Mouse (Mus musculus) left cerebral cortex, adult 2 months (tissue): ENCODE data around the gene C2cd6. TPM values are rescaled to one million over a fixed set of nuclear protein-coding genes. Genes with fewer than 3 reads are reported as not detected.

Source experiments
- DNase-seq, 2 experiments: peaks; one replicate each; pipeline ENCODE4 v3.0.0; 2021 to 2022; ENCODE audit warnings: low spot score in 2 of 2, mixed read lengths in 1 of 2; ENCODE audit errors: extremely low spot score in 1 of 2
- H3K27ac ChIP-seq: fragments of 200-600 bp; 2 replicates; pipeline ENCODE4 v1.8.1; 2022
- H3K4me3 ChIP-seq: fragments of 200-600 bp; 2 replicates; pipeline ENCODE4 v1.8.1; 2022
- CTCF ChIP-seq: fragments of 200-600 bp; IDR thresholded peaks from 2 replicates; pipeline ENCODE4 v1.8.1; 2022; ENCODE audit warnings: antibody characterized with exemption, mild to moderate bottlenecking, moderate library complexity
- intact Hi-C: fragments of 180-260 bp; cut with DNase I; formaldehyde crosslinking; loops from one replicate; pipeline ENCODE4 v1.15.1; 2025
- long read RNA-seq, 2 experiments: library from polyadenylated mRNA; stranded (forward); transcript quantifications; one replicate each; pipeline ENCODE4 v2.0.0; 2021; ENCODE audit warnings: borderline mapping rate in 2 of 2
- total RNA-seq, 2 experiments: library from RNA; stranded (reverse); gene quantifications; 2 replicates each; pipeline ENCODE4 v1.2.3; 2021

C2cd6 gene
- total RNA-seq: not detected
- long read RNA-seq, experiment 1: 0 reads
- long read RNA-seq, experiment 2: 0 reads

DNA sequence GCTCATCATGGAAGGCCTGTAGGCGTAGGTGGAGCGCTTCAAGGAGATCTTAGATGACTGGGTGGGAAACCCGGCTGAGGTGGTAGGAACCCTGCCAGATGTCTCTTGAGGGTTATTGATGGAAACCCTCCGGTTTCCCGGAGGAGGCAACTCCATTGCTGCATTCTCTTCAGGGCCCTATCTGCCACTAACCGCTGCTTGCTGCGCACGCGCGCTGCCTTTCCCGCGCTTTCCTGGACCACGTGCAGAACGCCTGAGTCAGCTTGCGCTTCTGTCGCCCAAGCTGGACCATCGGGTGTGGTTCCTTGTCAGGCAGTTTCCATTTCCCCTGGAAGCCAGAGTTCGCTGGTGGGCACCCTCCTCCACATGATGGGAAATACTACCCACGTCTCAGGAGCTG lies at the start of gene C2cd6:
Gene C2cd6 (minus strand): TSS at position 196 of the 400 bp plus-strand sequence.
- no peak within 1 kb of the TSS for H3K4me3 ChIP-seq
- DNase-seq: no peak
- no peak for TF ChIP-seq CTCF
- no peak within 1 kb of the TSS for H3K27ac ChIP-seq
- intact Hi-C loops: no loop called here

DNA sequence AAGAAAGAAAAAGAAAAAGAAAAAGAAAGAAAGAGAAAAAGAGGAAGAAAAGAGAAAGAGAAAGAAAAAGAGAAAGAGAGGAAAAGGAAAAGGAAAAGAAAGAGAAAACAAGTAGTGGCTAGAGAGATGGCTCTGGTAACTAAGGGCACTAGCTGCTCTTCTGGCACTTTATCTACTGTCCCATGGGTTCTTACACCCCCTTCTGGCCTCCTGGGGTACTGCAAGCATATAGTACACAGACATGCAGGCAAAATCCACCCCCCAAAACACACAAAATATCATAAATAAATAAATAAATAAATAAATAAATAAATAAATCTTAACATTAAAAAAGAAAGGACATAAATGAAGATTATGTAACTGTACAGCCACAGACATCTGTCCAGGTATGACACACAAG lies 48.1 kb upstream of the C2cd6 start:
- Histone ChIP-seq H3K4me3 (no peak overlapping the region), H3K27ac (no peak overlapping the region)
- intact Hi-C loops: loop anchor here (5.0 kb wide), 3 partner anchors 71 to 371 kb away; no protein-coding TSS in a partner anchor
- DNase-seq: no peak
- peak; percentile 59 for TF ChIP-seq CTCF

DNA sequence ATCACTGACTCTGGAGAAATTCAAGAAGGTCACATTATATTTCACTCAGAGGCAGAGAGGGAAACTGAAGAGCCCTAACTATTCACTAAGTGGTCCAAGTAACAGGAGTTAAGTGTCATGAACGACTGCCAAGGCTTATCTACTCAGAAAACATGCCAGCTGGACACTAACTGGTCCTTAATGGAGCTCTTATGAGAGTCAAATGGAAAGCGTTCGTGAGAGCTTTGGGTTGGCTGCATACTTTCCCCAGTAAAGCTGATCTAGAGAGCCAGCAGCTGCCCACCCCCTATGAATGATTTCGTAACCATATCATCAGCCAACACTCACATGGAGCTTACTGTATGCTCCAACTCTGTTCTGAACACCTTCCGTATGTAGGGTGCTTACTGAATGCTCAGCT lies 39.7 kb upstream of the C2cd6 start:
- no peak for TF ChIP-seq CTCF
- Histone ChIP-seq H3K4me3 (no peak overlapping the region), H3K27ac (no peak overlapping the region)
- intact Hi-C loops: no loop called here
- DNase-seq: no peak

DNA sequence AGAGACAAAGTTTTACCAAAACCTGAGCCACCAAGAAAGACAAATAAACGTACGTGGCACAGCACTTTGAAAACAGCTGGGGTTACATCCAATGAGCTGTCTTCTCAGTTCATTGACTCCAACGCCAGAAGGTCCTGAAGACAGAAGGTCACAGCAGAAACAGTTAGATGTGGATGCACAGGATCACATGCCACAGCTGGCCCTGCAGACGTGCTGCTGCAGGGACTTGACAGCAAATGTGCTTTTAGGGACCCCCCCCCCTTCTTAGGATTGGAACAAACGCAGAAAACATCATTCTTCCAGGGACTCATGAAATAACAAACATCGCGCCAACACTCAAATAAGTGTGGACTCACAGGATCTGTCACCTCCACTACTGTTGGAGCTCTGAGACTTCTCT lies 34.2 kb upstream of the C2cd6 start:
- TF ChIP-seq CTCF: no peak
- intact Hi-C loops: no loop called here

DNA sequence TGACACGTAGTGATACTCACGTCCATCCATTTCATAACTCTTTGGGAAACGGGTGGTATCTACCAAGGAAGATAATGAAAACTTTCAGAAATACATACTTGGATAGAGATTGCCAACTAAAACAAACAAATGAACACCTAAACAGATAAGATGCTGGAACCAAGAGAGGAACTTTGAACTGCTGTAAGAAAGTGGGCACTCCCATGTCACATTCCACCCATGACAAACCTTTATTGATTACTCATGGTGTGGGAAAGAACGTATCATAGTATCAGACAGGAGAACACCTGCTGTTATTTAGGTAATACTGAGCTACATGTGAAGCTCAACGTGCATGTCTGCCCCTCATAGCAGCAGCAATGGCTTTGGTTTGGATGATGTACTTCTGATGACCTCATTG lies 30.9 kb upstream of the C2cd6 start:
- no peak for DNase-seq
- no peak overlapping the region for H3K27ac ChIP-seq
- no peak for TF ChIP-seq CTCF
- H3K4me3 ChIP-seq: no peak overlapping the region
- intact Hi-C loops: no loop called here

More for the DNA sequence above, 34.2 kb upstream of the C2cd6 start:
- DNase-seq: no peak
- no peak overlapping the region for H3K27ac ChIP-seq
- H3K4me3 ChIP-seq: no peak overlapping the region

DNA sequence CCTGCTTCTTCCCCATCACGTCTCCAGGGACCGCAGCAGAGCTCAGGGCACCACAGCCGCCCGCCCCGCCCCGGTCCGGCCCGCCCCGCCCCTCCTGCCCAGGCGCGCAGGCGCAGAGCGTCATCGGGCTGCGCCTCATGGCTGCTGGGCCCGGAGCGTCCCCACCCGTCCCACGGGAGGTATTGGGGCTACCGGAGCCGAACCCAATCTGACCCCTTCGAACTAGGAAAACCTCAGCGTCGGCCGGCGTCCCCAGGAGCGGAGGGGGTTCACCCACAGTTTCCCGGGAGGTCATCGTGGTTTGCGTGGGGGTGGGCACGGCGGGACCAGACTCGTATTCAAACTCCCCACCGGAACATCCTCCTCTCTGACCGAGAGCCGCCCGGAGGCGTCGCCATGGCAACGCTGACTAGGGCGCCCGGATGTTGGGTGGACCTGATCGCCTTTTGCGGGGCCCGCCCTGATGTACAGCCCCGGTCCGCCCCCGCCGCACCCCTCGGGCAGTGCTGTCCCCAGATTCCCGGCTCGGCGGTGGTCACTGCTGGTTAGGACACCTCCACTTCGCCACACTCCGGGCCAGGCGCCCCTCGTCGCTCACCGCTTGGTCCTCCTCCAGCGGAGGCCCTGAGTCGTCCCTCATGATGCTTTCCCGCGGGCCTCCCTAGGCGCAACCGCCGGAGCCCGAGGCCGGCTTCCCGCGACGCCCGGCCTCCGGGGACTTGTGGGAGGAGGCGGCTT lies 25.2 kb upstream of the C2cd6 start, which contains the start of gene Tmem237:
Gene Tmem237 (minus strand): TSS at position 689 of the 738 bp plus-strand sequence.
- DNase-seq: peak; percentile 93 to 94
- intact Hi-C loops: loop anchor here (2.0 to 10.0 kb wide), 5 partner anchors 43 to 205 kb away; partner anchors contain the start of genes Als2, Mpp4, Stradb and Trak2
- TF ChIP-seq CTCF: no peak
- H3K4me3 ChIP-seq: peak within 1 kb of the TSS; percentile 93
- H3K27ac ChIP-seq: peak within 1 kb of the TSS; percentile 93

DNA sequence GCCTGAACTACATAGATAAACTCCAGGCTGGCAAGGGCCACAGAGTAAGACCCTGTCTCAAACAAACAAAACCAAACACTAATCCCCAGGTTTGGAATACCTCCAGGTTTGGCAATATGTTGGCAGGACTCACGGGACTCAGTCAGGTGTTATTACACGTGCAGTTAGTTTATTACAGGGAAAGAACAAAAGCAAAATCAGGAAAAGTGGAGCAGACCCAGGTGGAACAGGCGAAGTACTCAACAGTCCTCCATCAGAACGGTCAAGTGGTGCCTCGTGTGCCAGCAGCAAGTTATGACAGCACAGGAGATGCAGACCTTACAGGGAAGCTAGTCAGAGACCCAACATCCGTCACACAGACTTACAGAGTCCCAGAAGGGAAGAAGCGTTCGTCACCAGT lies 15.8 kb upstream of the C2cd6 start:
- intact Hi-C loops: loop anchor here (10.0 kb wide), 1 partner anchor 196 kb away; no protein-coding TSS in a partner anchor
- TF ChIP-seq CTCF: no peak
- Histone ChIP-seq H3K27ac (no peak overlapping the region), H3K4me3 (no peak overlapping the region)
- DNase-seq: no peak

DNA sequence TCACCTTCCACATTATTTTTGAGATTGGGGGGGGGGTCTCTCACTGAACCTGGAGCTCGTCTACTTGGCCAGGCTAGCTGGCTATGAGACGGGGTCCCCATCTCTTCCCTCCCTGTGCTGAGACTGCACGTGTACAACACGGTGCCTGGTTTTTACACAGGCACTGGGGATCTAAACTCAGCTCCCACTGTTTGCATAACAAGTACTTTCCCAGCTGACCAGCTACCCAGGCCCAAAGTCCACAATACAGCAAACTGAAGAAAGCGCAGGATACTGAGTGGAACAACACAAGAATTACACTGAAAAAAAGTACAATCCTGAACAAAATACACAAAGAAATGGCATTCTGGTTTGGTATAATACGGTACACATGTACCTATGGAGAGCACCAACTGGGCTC lies 7.4 kb upstream of the C2cd6 start:
- intact Hi-C loops: no loop called here

DNA sequence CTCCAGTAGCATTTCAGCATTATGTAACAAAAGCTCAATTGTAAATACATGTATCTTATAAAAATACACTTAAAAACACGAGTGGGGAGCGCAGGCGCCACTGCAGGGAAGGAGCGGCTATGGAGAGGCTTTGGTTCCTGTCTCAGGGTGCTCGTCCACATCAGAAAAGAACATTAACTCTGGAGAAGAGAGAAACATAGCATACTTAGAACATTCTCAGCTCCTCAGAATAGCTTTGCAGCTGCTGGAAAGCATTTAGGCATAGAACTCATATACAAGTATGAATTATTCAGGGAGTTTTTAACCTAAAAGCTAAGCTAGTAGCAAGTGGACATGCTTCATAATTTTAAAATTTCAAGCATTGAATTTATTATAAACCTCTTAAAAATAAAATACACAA lies 6.3 kb upstream of the C2cd6 start:
- H3K4me3 ChIP-seq: no peak overlapping the region
- DNase-seq: no peak
- H3K27ac ChIP-seq: 0 out of 2 replicates have a peak overlapping the region, but pooled peaks have one; percentile 26
- no peak for TF ChIP-seq CTCF
- intact Hi-C loops: no loop called here

More for the DNA sequence above, 7.4 kb upstream of the C2cd6 start:
- Histone ChIP-seq H3K27ac (no peak overlapping the region), H3K4me3 (no peak overlapping the region)
- no peak for DNase-seq
- no peak for TF ChIP-seq CTCF

DNA sequence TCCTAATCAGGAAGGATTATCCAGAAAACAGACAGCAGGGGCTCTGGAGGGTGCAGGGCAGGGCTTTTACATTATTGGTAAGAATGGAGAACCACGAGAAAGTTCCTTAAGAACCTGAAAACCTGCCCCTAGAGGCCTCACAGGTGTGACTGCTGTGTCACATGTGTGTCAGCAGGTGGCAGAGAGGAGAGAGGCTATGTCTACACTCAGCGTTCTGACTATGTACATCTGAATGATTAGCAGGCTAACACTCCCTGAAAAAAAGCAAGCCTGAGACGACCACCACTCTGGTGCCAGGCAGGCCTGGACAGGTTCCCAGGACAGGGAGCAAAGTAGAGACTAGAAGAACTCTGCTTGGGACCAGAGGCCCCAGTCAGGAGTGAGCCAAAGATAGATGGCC lies 23.8 kb downstream of the C2cd6 start:
- TF ChIP-seq CTCF: no peak; the same call in 1 of the 2 replicates
- H3K27ac ChIP-seq: no peak overlapping the region
- intact Hi-C loops: loop anchor here (5.0 kb wide), 1 partner anchor 71 kb away; no protein-coding TSS in a partner anchor
- no peak overlapping the region for H3K4me3 ChIP-seq
- no peak for DNase-seq

DNA sequence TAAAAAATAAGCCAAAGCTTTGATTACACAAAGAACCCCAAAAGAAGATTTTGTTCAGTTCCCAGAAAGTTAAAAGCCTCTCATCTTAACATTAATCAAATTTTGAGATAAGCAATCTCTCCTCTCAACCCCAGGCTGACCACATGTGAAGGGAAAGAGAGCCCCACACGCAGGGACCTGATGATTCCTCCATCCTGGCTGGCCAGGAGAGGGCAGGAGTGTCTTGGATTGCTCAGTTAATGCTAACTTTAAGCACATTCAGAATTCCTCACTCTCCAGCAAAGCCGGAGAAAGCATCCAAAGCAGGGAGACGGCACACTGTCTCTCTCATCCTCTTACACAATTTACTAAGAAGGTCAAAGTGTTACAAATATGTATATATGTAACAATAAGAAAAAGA lies 26.7 kb downstream of the C2cd6 start:
- DNase-seq: peak; percentile 8 to 29
- intact Hi-C loops: loop anchor here (5.0 kb wide), 1 partner anchor 169 kb away; the partner anchor contains the start of gene Als2
- Histone ChIP-seq H3K27ac (no peak overlapping the region), H3K4me3 (no peak overlapping the region)
- TF ChIP-seq CTCF: peak; percentile 52

DNA sequence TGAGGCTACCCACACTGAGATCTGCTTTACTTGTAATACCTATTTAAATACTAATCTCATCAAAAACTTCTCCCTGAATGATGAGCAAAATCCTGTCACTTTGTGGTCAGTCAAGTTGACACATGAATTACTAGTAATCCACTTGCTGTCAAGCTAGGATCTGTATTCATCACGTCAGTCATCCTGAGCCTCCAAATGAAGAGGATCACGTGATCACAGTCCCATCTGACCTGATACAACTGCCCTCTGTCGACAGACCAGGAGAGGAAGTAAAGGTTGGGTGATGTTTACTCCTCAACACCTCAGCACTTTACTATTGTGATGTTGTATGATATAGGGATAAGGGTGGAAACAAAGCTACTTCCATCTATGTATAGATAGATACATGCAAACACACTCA lies 31.0 kb downstream of the C2cd6 start:
- no peak for DNase-seq
- Histone ChIP-seq H3K4me3 (no peak overlapping the region), H3K27ac (no peak overlapping the region)
- no peak for TF ChIP-seq CTCF
- intact Hi-C loops: no loop called here
